Mouse (Mus musculus): ENCODE results near the gene Liph.

DNA sequence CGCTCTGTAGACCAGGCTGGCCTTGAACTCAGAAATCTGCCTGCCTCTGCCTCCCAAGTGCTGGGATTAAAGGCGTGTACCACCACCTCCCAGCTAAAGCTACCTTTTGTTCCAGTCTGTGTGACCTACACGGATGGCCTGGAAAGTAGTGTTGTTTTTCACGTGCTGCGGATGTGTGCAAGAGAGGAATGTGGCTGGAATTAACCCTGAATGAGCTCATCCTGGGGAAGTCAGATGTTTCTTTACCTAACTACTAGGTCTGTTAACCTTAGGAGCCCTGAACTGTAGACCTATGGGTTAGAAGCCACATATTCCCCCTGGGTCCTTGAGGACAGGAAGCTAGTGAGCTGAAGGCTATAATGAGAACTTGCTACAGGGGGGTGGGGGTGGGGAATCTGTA, 7.5 kb downstream of the Liph start:
- TF ChIP-seq POLR2A (IDR thresholded peaks at IDR 0.05; ENCODE audit: extremely low read depth, insufficient read depth, low read length) = no peak
- TF ChIP-seq CTCF (IDR thresholded peaks at IDR 0.05; ENCODE audit: extremely low read depth, insufficient read depth, low read length) = no peak
